Mouse (Mus musculus): Measurements from ENCODE around the gene Actr2.

DNA sequence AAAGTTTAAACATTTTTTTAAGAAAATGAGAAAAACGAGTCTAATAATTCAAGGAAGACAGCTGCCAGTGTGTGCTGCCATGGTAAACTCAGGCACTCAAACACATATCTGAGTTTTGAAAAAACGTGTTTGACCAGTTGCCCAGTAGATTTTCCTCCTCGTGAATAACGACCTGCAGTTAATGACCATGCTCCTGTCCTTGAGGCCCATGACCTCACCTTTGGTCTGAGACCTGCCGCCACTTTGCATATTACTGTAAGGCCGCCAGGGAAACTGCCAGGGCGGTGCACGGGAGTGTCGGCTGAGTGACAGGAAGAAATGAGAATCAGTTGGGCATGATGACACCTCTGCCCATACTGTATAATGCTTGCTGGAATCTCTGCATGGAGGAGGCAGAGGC is 85.0 kb downstream of the Actr2 start:
- no peak for TF ChIP-seq CTCF (IDR thresholded peaks at IDR 0.05; ENCODE audit: borderline replicate concordance, insufficient read depth, low read length)
- no peak for TF ChIP-seq POLR2A (IDR thresholded peaks at IDR 0.05; ENCODE audit: low read depth, low read length)
